Mouse (Mus musculus): Measurements from ENCODE around the gene Cmah. TPM values are rescaled to one million over a fixed set of nuclear protein-coding genes. Genes with fewer than 3 reads are reported as not detected.
A peak's percentile ranks its signal among the peaks of the same experiment; 100 is the strongest.

Gene Cmah
- total and polyA plus RNA-seq, 3 experiments, result 1.4 to 2.2 TPM; not detected in 1

- TF ChIP-seq EP300 (IDR thresholded peaks at IDR 0.05; ENCODE audit: low read depth in 1 of 2, low read length in 2 of 2) (peak; percentile 95 to 98), MXI1 (IDR thresholded peaks at IDR 0.05; ENCODE audit: low read depth, low read length) (peak; percentile 78), ELF1 (IDR thresholded peaks at IDR 0.05; ENCODE audit: low read depth, low read length) (no peak), MYC (IDR thresholded peaks at IDR 0.05; ENCODE audit: low read depth, low read length) (peak; percentile 94), MAX (IDR thresholded peaks at IDR 0.05; ENCODE audit: low read length) (peak; percentile 90), NELFE (IDR thresholded peaks at IDR 0.05; ENCODE audit: low read depth, low read length) (no peak), RAD21 (IDR thresholded peaks at IDR 0.05; ENCODE audit: low read depth, low read length) (no peak), GABPA (IDR thresholded peaks at IDR 0.05; ENCODE audit: low read depth, low read length) (no peak), JUND (IDR thresholded peaks at IDR 0.05; ENCODE audit: low read depth, low read length) (no peak), TCF12 (IDR thresholded peaks at IDR 0.05; ENCODE audit: low read depth, low read length) (peak; percentile 100), POLR2A (IDR thresholded peaks at IDR 0.05; ENCODE audit: control insufficient read depth in 1 of 2, insufficient read depth in 1 of 2, low read depth in 1 of 2, low read length in 2 of 2, poor library complexity in 1 of 2) (no peak), SMC3 (IDR thresholded peaks at IDR 0.05; ENCODE audit: low read depth, low read length) (no peak), MEF2A (IDR thresholded peaks at IDR 0.05; ENCODE audit: extremely low read depth, insufficient replicate concordance, low read depth, low read length, poor library complexity, severe bottlenecking) (no peak), ZNF384 (IDR thresholded peaks at IDR 0.05; ENCODE audit: low read depth, low read length) (peak; percentile 37; the same call in 1 of the 2 replicates), TAL1 (IDR thresholded peaks at IDR 0.05; ENCODE audit: low read length) (peak; percentile 89), USF2 (IDR thresholded peaks at IDR 0.05; ENCODE audit: borderline replicate concordance in 1 of 2, insufficient read depth in 1 of 2, low read depth in 1 of 2, low read length in 2 of 2) (no peak)
These were observed 169.8 kb downstream of the Cmah start (continued) for GRCm38 (mm10) chr13:24497001-24497400.

GRCm38 (mm10) chr13:24498342-24498741 lies 171.1 kb downstream of the Cmah start:
- Histone ChIP-seq H3K27ac (ENCODE audit: control insufficient read depth, low read depth, low read length) (no peak overlapping the region), H3K4me1 (ENCODE audit: control insufficient read depth in 1 of 2, insufficient read depth in 2 of 2, low read length in 2 of 2) (peaks cover 14 to 54% of the 10 kb centered on the region in 2 experiments), H3K27me3 (ENCODE audit: control insufficient read depth in 1 of 2, insufficient read depth in 2 of 2, low read length in 2 of 2) (no peaks in the 10 kb centered on the region), H3K9me3 (replicated peaks; ENCODE audit: insufficient read depth, low read length) (no peaks in the 10 kb centered on the region), H3K79me2 (ENCODE audit: control insufficient read depth, insufficient read depth, low read length, poor library complexity) (peaks cover 19% of the 10 kb centered on the region), H3K36me3 (ENCODE audit: control insufficient read depth in 1 of 2, insufficient read depth in 2 of 2, low read length in 2 of 2) (peaks cover 0 to 46% of the 10 kb centered on the region in 2 experiments; a peak in 2 of 4 replicates), H3K4me3 (ENCODE audit: control insufficient read depth in 1 of 2, insufficient read depth in 1 of 2, low read depth in 2 of 2, low read length in 2 of 2) (no peak overlapping the region), H3K9ac (ENCODE audit: control insufficient read depth, low read depth, low read length, poor library complexity, severe bottlenecking) (no peak overlapping the region)
- no peak for DNase-seq (ENCODE audit: low read depth, low spot score)
- no peak for TF ChIP-seq POLR2AphosphoS2 (IDR thresholded peaks at IDR 0.05; ENCODE audit: low read length)
- TF ChIP-seq E2F4 (IDR thresholded peaks at IDR 0.05; ENCODE audit: borderline replicate concordance, low read depth, low read length), result no peak
- TF ChIP-seq GABPA (IDR thresholded peaks at IDR 0.05; ENCODE audit: low read depth, low read length), result no peak
- TF ChIP-seq ETS1 (IDR thresholded peaks at IDR 0.05; ENCODE audit: low read depth, low read length), result no peak
- TF ChIP-seq SMC3 (IDR thresholded peaks at IDR 0.05; ENCODE audit: low read depth, low read length), result no peak
- TF ChIP-seq ZMIZ1 (IDR thresholded peaks at IDR 0.05; ENCODE audit: low read depth, low read length), result no peak
- no peak for TF ChIP-seq MEF2A (IDR thresholded peaks at IDR 0.05; ENCODE audit: extremely low read depth, insufficient replicate concordance, low read depth, low read length, poor library complexity, severe bottlenecking)
- TF ChIP-seq SIN3A (IDR thresholded peaks at IDR 0.05; ENCODE audit: low read length), result no peak
- no peak for TF ChIP-seq HCFC1 (IDR thresholded peaks at IDR 0.05; ENCODE audit: low read depth, low read length)
- no peak for TF ChIP-seq MYC (IDR thresholded peaks at IDR 0.05; ENCODE audit: low read depth, low read length)
- TF ChIP-seq NELFE (IDR thresholded peaks at IDR 0.05; ENCODE audit: low read depth, low read length), result no peak
- no peak for TF ChIP-seq RAD21 (IDR thresholded peaks at IDR 0.05; ENCODE audit: low read depth, low read length)
- no peak for TF ChIP-seq ELF1 (IDR thresholded peaks at IDR 0.05; ENCODE audit: low read depth, low read length)
- TF ChIP-seq MAX (IDR thresholded peaks at IDR 0.05; ENCODE audit: low read length), result no peak
- TF ChIP-seq NRF1 (IDR thresholded peaks at IDR 0.05; ENCODE audit: insufficient read depth, low read depth, low read length, poor library complexity, severe bottlenecking), result no peak
- no peak for TF ChIP-seq CTCF (IDR thresholded peaks at IDR 0.05 in 2 of 3, conservative IDR thresholded peaks at IDR 0.05 in 1 of 3; ENCODE audit: control insufficient read depth in 1 of 3, insufficient read depth in 1 of 3, low read depth in 2 of 3, low read length in 3 of 3, poor library complexity in 1 of 3, severe bottlenecking in 1 of 3)
- no peak for TF ChIP-seq KAT2A (conservative IDR thresholded peaks at IDR 0.05; ENCODE audit: low read depth, low read length)
- no peak for TF ChIP-seq RCOR1 (IDR thresholded peaks at IDR 0.05; ENCODE audit: low read depth, low read length)
- TF ChIP-seq CHD2 (IDR thresholded peaks at IDR 0.05; ENCODE audit: low read length), result no peak
